Mouse (Mus musculus): ENCODE results near the gene Fbxo7.

- no peak for TF ChIP-seq CTCF (IDR thresholded peaks at IDR 0.05; ENCODE audit: low read depth)
- no peak for TF ChIP-seq EP300 (IDR thresholded peaks at IDR 0.05; ENCODE audit: low read depth)
Observed at GRCm38 (mm10) chr10:85994543-85995104, 27.1 kb upstream of the Fbxo7 start.
